Mouse (Mus musculus) frontal cortex, postnatal 25 days (tissue): ENCODE measurements around the gene Rbm6.

ENCODE experiments used
- DNase-seq, 2 experiments: peaks; one replicate each; pipeline ENCODE4 v3.0.0; 2022; ENCODE audit warnings: low spot score in 2 of 2

Gene Rbm6

GRCm38 (mm10) chr9:107748063-107748462 lies 125.0 kb downstream of the Rbm6 start:
- DNase-seq: no peak

DNA sequence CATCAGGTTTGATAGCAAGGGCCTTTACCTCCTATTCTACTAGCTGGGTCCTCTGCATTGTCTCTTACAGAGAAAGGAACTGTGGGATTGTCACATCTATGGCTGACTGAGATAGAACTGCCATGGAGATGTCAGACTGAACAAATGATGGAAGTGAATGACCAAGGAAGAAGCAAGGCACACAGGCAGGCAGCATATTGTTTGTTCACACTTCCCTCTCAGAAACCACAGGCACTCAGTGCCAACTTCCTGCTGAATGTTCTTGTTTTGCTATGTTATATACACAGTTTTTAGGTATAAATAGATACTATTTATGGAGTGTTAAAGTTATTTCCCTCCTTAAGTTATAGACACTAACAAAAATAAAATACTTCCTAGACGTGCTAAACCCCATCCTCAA lies 125.7 kb downstream of the Rbm6 start:
- no peak for DNase-seq

- no peak for DNase-seq
These were observed 126.4 kb downstream of the Rbm6 start for GRCm38 (mm10) chr9:107746679-107747078.

GRCm38 (mm10) chr9:107744061-107744460 lies 129.0 kb downstream of the Rbm6 start:
- DNase-seq: no peak

GRCm38 (mm10) chr9:107738841-107739202 lies 134.2 kb downstream of the Rbm6 start:
- peak in 1 of 2 experiments; percentile 26 for DNase-seq

- DNase-seq: peak; percentile 91 to 94
These were observed 134.8 kb downstream of the Rbm6 start for GRCm38 (mm10) chr9:107738020-107738840.

DNA sequence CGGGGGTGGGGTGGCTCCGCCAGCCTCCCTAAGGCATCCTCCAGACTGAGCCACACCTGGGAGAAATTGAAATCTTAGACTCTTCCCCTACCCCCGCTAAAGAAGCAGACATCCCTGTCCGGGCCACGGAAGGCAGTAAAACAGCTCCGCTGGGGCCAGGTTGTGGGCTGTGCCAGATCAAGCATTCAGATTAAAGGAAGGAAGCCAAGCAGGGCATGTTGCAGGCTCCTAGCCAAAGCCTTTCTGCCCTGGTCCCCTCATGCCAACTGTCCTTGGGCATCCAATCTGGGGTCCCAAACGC lies 136.9 kb downstream of the Rbm6 start:
- no peak for DNase-seq

DNA sequence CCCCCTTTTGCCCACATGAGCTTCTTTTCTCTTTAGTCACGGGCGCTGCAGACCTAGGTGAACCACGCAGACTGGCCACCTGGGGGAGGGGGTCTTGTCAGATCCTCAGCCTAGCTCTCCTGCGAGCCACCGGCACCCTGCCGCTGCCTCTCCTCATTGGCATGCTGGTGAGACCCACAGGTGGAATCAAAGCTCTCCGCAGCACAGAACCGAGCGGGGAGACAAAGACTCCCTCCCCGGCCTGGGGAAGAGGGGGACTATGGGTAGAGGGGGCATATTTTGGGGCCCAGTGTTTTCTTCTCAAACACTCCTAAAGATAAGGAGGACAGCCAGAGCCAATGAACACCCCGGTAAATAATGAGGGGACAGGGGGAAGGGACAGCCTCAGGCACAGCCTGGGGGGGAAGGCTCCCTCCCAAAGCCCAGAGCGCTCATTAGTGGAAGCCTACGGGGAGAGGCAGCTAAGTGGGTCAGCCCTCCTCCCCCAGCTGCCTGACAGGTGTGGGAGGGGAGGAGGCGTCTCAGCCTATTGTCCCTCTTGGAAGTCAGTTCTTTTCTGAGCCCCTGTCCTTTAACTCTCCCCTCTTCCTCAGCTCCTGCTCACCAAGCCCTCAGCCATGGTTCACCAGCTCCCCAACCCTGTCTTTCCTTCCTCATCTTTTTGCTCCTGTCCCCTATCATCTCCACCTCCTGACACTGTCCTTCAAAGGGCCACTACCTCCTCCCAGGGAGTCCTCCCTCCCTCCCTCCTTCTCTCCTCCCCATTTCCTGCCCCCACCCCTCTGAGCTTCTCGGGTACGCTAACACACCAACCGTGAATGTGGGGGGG lies 137.5 kb downstream of the Rbm6 start:
- no peak for DNase-seq

DNA sequence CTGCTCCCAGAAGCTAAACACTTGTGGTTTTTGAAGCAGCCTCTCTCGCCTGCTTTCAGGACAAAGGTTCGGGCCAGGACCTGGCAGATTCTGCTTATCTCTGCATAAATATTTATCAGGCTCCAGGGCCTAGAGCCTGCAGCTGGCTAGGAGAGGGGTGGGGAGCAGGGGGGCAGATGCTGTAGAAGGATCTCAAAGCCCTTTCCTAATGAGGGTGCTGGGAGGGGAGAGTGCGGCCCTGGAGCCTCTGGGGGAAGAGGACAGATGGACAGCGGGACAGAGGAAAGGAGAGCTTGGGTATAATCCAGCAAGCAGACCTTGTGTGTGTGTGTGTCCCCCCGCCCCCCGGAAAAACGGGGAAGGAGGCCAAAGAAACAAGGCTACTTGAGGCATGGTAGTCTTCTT lies 138.5 kb downstream of the Rbm6 start:
- no peak for DNase-seq

GRCm38 (mm10) chr9:107729709-107730108 lies 143.3 kb downstream of the Rbm6 start:
- DNase-seq: no peak

DNA sequence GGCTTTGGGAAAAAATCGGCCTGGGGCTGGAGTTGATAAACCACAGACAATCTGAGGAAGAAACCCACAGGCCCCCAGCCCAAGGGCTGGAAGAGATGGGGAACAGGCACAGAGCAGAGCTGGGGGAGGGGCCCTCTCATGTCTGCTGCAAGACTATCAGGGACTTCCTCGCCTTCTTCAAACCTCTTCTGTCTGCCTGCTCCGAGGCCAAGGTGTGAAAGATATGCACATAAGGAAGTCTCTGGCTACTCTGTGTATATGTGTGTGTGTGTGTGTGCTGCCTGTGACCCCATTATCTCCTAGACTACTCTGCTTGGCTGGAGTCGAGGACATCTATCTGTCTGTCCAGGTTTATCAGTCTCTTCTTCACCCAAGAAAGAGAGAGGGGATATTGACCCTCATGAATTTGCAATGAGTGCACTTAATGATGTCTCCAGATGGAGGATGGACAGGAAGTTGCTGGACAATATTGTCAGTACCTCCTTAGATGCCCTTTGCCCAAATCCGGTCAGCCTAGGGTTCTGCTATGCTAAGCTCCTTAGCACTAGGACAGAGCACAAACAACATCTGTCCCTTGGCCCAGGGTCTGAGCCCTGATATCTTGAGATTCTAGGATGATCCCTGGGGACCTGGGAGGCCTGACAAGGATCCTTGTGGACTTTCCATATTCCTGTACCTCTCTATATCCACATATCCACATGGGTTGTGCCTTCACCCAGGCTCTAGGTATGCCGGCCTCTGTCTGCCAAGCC lies 143.9 kb downstream of the Rbm6 start:
- no peak for DNase-seq

GRCm38 (mm10) chr9:107727041-107727440 lies 146.0 kb downstream of the Rbm6 start:
- no peak for DNase-seq

GRCm38 (mm10) chr9:107724796-107725195 lies 148.2 kb downstream of the Rbm6 start:
- no peak for DNase-seq

DNA sequence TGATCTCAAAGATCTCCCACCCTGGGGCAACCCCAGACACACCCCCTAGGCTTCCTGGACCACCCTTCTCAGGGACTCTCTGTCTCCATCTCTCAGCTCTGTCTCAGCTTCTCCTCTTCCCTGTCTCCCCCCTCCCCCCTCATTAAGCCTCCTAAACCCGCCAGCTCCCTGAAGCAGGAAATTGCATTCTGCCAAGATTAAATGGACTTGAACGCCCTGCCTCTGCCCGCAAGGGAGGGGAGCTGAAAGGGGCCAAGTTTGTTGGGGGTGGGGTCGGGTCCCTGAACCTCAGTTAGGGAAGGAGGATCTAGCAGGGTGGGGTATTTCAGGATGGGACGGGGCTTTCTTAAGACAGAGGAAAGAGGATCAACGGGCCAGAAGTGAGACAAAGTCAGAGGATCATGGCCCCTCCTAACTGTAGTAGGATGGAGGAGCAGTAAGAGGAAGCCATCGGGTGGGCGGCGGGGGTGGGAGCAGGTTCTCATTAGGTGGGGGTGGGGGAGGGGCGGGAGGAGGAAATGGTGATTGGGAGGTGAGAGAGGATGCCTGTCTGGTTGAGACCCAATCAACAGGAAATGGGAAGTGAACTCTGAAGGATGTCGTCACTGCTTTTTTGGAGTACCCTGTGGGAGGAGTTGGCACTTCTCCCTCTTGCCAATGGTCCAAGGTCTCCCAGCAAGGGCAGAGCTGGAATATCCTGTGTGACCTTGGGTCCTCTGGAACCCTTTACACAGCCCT lies 149.1 kb downstream of the Rbm6 start:
- no peak for DNase-seq
